Mouse (Mus musculus) retina, postnatal 7 days (tissue): ENCODE results near the gene Dclk1.
A peak's percentile ranks its signal among the peaks of the same experiment; 100 is the strongest.

Experiments used
- DNase-seq: peaks from one replicate; pipeline ENCODE4 v3.0.0-alpha.2; 2012; ENCODE audit warnings: low read depth, low spot score

Dclk1 gene

DNA sequence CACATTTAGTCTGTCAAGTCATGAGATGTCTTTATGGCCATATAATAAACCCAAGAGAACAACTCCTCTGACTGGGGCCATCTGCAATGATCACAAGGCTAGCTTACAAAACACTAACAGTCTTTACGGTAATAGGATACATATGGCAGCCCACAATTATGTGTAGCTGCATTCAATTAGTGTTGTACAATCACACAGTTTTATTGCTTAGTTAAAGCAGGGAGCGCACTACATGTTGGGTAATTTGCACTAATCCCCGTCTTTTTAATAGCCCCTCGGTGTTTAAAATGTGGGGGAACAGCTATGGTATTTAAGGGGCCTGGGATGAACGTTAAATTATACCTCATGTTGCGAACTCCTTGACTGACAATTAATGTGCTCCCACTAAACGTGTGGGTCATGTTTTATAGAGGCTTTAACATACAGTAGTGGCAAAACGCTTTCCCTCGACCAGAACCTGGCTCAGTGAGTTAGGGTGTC lies 254.3 kb downstream of the Dclk1 start:
- DNase-seq, result no peak

DNA sequence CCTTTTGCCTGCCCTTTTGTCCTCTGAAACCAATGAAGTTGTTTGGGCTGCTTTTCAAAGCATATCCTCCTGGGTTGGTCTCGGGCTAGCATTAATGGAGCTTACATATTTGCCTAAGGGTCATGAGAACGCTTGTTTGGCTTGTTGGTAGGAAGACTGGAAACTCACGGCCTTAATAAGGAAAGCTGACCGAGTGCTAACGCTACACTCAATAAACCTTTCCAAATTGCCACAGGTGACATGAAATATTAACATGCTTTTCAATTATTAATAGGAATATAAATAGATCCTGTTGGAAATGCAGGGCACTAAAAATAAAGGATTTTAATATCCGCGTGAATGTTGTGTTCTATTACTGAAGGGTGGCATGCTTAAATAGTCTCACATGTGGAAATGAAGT lies 257.1 kb downstream of the Dclk1 start:
- DNase-seq, result no peak

DNA sequence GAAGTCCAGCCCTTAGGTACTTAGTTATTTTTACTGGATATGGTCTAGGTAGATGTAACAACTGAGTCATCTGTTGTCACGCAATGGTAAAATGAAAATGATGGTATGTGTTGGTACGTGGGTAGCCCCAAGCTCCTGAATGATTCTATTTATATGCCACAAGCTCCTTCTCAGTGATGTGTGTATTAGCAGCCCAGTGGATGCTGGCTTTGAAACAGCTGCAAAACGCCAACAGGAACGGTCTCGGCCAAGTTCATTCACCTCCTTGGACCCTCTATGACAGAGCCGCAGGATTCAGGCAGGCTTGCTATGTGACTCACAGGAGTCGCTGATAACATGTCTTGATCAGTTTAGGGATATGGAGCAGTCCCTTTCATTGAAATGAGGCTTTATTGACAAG lies 268.0 kb downstream of the Dclk1 start:
- DNase-seq, result no peak

DNA sequence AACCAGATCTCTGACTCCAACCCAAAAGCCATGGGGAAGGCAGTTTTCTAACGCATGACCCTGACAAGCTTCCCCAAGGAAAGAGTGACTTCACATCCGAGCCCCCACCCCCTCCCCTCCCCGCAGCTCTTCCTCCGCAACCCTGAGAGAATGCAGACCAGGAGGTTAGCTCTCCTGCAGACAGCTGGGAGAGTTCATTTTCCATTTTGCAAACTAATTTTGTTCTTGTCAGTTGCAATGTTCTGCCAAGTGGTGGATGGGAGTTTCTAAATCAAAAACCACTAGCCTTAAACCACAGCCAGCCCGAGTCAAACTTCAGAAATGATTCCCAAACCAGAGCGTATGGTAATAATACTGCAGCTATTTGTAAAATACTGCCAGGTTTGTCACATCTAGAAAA lies 269.5 kb downstream of the Dclk1 start:
- no peak for DNase-seq

DNA sequence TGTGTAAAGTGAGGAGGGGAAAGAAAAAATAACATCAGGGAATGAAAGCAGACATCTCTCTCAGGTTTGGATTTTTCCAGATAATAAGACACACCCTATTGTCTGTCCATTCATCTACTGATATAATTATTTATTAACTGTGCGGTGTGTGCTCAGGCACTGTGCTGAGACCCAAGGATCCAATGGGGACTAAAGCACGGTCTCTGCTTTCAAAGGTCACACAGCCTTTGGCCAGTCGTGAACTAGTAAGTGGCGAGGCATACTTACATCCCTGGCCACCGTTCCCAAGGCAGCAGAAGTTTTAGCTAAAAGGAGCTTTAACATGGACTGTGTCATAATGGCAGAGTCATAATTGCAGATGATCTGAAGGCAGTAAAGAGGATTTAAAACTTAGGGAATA lies 273.8 kb downstream of the Dclk1 start:
- DNase-seq, result no peak

DNA sequence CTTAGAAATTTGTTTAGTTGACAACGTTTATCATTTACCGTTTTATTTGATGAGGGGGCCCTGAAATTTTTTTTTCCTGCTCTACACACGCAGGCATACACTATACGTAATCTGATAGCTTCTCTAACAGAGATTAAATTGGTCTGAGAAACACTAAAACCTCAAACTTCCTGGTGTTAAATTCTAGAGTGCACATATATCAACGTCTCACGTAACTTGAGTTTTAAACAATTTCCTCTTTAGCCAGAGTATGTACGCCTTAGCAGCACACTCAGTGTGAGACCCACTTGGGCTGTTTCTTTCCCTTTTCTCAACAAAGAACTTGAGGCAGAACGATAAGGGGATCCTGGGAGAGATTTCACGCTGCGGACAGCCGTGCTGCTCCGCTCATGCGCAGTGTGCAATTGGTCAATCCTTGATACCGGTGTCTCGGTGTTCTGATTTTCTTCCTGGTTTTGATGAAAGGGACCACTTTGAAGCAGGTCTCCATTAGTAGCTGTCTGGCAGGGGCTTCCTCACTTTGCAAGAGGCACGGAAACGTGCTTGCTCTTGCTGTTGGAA lies 275.4 kb downstream of the Dclk1 start:
- DNase-seq, result no peak

DNA sequence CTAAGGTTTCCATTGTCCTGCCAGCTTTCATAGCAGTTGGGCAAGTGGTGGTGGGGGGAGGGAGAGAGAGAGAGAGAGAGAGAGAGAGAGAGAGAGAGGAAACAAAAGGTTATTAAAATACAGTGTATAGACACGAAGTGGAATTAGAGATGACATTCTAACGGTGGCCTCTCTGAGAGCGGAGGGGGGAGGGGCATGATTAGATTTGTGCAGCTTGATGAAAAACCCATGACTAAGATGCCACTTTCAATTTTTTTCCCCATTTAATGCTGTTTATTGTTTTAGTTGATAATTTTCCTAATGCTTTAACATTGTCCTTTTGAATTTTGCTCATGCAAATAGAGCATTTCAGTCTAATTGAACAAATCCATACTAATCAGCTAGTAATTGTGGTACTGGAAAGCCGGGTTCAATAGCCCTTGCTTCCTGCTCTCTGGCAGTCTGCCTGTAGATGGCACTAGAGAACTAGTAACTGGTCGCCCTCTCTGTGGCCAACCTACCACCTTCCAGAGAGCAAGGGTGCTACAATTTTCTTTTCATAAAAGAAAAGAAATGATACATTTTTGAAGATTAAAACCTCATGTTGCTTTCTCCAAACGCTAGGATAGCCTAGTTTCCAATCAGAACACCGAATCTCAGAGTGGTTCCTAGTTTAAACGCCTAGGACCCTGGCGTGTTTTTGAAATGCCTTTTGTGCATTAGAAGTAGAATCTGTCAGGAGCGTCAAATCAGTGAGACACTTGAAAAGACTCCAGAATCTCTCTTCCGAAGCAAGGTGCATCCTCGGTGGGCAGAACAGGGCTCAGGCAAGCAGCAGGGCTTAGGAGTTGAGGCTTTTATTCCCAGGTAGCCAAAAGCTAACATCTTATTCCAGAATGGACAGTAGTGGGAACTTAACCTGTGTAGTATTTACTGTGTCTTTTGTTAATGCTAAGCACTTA lies 278.3 kb downstream of the Dclk1 start:
- DNase-seq, result peak; percentile 71

DNA sequence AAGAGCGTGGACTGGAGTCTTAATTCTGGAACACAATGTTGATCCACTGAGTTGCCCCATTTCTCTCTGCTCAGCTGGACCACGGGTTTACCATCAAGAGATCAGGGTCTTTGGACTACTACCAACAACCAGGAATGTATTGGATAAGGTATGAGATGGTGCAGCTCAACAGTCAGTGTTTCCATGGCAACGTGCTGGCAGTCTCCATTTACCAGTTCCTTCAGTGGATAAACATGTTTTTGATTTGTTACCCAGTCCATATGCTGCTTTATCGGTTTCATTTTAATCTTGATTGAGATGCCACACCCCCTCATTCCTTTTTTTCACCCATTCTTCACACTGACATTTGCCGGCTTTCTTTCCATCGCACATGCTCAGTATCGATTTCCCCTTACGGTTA lies 279.6 kb downstream of the Dclk1 start:
- no peak for DNase-seq

DNA sequence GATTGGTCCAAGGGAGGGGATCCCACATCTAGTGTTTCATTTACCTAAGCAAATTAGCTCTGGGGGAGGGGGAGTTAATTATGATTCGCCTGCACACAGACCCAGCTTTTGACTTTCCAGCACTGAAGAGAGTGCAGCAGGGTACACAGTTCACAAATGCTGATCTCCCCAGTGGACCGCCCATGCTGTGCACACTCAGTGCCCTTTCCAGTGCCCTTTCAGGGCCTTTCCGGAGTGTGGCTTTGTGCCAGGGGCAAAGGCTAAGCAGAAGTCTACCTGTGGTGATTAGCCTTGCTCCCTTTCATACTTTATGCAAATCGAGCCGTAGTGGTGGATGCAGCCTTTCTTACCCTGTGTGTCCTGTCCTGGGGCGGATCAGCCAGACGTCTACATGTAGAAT lies 281.1 kb downstream of the Dclk1 start:
- no peak for DNase-seq

DNA sequence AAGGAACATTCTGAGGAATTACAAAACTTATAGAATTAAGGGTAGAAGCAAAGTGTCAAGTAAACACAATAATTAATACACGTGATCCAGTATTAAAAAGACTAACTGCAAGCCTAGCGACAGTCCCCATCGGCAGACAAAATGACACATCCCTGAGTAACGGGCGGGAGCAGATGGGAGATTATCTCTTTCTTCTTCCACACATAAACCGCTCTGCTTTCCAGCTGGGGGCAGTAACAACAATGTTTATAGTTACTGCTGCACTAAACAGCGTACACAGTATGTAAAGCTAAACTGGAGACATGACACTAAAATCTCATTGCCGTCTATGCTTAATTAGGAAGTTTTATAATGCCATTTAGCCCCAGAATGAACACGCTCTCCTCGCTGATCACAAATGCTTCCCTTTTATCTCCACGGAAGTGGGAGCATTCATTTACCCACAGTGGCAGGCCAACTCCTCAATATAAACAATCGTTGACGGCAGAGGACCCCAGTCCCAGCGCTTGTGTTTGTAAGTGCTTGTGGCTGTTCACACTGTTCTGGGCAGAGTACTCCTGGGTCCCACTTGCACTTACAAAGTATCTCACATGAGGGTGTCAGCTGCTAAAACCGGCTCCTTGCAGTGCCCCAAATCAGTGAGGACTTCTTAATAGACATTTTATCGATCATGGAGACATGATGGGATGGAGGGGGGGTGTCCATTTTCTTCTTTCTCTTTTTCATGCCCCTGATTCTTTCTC lies 281.7 kb downstream of the Dclk1 start:
- DNase-seq, result no peak

DNA sequence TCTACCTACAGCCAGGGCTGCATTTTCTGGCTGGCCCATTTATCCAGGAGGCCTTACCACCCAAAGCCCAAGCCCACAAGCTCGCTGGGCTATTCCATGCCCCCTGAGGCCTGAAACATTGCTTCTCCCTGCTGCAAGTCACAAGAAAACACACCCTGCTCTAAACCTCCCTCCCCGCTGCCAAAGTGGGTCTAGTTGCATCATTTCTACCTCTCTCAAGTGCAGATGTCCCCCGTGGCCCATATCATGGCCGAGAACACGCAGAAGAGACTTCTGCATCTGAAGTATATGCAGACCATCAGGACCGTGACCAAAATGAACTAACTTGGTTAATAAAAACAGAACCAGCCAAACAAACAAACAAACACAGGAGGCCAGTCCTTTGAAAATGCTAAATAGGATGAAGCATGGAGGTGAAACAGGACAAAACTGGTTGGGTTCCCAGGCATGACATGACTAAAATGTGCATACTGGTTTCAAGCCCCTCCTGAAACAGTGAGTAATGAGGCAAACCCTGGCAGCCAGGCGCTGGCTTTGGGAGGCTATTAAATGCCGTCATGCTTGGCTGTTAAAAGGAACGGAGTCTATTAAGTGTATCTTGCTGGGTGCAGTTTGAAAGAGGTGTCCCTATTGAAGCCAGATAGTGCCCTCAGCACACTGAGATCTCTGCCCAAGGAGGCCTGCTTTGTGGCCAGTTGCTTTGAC lies 282.5 kb downstream of the Dclk1 start:
- DNase-seq, result no peak

DNA sequence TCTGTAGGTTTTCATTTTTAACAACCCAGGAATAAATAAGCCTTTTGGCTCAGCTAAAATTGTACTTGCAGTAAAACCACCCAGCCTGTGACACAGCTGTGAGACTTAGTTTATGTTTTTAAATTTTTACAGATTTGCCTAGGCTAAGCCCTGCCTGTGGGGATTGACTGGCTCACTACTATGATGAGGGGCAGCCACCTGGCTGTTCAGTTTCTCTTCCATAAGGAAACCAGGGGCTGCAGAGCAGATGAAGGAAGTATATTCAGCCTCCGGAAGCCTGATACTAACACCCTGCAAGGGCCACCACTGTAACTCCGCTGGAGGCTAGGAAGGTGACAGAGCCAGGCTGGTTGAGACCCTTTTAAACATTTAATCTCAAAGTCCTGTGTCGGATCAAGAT lies 284.3 kb downstream of the Dclk1 start:
- no peak for DNase-seq

DNA sequence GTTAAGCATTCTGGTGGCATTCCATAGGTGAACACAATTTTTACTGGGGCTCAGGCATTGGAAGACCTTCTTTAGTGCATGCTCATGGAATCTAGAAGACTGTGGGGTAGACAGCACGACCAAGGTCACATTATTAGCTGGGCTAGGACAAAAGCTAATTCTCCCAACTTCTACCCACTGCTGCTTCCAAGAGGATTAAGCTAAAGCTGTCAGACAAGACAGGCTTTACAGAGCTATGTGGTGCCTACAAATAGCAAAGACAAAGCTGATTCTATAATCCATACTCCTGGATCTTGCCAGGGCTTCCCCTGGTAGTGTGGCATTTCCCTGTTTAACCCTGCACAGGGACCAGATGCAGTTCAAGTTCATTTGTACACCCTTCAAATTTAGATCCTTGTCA lies 285.4 kb downstream of the Dclk1 start:
- DNase-seq, result no peak

DNA sequence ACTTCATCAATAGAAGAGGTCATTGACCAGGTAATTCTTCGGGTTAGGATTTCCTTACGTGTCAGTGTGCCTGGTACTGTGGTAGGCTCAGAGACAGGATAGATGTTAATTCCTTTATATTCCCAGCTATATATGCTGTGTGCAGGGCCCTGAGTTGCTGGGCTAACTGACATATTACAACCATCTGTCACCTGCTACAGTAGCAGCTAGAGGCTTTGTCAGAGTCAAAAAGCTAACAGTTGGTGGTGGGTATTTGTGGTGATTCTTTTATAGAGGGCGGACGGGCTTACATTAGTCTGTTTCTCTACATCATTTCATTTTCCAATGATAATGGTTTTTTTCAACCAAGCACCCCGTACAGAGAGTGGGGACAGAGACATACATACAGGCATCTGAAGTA lies 285.8 kb downstream of the Dclk1 start:
- DNase-seq, result no peak

DNA sequence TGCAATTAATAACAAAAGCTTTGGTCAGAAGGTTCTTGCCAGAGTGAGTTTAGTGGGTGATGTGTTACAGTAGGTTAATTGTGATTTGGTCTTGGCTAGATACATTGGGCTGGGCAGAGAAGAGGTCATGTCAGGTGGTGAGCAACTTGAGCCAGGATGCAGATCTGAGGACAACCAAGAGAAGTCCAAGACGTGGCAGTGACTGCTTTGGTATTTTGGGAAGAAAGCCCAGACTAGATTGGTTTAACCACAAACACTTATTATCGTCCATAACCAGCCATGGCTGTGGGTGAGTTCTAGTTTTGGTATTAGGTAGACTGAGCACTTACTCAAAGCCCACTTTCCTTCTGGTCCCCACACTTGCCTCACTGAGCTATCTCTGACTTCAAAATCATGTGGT lies 287.2 kb downstream of the Dclk1 start:
- DNase-seq, result no peak

DNA sequence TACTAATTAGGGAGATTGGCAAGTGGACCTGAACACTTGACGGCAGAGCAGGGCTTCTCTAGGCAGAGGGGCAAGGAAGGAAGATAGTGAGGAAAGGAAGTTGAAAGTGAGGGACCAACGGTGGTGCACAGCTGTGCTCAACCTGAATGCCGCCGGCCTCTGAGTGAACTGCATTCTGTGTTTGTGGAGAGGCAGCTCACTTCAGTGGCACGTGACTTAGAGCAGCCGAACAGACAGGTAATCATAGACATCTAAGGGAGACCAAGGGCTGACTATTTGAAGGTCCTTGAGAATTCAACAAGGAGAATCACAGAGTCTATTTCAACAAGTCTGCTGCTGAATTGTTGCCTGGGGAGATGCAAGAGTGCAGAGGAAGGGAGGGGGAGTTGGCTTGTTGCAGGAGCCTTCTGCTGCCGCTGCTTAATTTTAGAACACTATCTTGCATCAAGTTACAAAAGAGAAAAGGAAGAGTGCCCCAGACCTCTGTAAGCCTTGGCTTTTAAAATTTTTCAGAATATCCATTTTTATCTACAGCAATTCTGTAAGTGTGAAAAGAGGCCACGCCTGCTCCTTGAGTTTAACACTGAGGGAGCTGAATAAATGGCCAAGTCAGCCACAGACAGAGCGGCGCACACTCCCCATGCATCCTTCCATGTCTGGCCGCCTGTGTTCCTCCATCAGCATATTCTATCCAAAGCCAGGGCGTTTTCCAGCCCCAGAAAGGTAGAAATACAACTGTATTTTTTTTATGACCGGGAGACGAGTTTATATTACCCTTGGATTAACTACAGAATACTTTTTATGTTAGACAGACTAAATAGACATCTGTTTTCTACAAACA lies 289.3 kb downstream of the Dclk1 start:
- no peak for DNase-seq

DNA sequence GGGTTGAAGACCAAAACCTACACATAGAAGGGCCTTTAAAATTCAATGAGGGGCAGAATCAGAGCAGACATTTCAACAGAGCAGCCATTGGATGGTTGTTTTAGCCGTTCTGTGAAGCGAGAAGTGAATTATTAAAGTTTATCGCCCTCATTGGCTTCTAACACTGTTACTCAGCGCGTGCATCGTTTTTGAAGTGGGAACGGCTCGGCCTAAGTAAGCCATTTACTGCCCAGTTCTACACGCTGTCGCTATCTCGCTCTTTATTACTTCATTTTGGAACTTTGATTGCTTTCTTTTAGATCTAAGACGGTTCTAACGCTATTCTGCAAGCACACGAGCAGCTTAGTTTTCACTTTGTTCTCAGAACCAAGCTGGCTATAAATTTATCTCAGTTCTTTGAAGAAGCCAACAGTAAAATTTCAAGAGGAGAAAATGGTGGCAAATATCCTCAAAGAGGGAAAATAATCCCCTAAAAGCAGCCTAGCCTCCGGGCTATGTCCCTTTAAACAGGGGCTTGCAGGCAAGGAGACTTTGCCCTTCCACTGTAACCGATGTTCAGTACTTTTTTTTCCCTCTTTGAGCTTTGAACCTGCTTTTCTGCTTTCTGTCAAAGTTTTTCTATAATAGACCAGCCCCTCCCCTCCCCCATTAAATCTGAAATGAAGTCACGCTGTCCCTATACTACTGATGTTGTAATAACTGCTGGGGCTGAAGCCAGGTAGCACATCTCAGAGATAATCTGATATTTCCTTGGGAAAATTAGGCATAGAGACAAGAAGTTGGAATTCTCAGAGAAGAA lies 290.2 kb downstream of the Dclk1 start:
- no peak for DNase-seq

DNA sequence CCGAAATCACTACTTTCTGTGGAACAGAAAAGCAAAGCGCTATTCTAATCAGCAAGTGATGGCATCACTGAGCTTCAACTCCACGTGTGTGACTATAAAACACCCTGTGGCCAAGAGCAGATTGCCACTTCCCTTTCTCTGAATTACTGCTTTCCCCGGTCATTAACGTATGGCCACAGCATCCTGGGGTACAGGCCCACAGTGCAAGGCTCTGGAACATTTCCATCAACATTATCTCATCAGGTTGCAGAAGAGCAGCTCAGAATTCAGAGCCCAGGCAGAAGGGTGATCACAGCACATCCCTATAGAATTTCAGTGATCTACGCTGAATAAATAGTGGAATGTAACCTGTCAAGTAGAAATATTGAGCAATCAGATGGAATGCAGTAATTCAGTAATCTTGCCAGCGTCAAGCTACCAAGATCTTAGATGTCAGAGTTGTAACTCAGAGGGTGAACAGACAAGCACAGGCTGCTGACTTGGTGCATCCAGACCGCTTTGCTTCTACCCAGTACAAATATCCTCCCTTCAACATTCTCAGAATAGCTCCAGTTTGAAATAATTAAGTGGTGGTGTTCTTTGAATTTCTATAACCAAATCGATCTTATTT lies 293.5 kb downstream of the Dclk1 start:
- no peak for DNase-seq

DNA sequence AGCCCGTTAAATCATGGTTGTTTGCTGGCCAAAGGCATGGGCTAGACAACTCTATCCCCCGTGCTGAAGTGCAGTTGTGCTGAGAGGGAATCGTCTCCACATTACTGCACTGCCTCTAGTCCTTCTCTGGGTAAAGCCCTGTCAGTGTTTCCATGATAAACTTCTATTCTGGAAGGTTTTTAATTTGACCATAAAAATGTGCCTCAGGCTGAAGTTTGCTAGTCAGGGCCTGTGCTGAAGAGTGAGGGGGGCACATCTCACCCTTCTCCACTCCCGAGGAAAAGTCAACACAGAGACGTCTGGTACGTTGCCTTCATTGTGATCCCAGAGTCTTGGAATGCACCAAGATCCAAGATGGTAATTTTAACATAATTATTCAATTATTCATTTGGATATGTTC lies 294.7 kb downstream of the Dclk1 start:
- no peak for DNase-seq

DNA sequence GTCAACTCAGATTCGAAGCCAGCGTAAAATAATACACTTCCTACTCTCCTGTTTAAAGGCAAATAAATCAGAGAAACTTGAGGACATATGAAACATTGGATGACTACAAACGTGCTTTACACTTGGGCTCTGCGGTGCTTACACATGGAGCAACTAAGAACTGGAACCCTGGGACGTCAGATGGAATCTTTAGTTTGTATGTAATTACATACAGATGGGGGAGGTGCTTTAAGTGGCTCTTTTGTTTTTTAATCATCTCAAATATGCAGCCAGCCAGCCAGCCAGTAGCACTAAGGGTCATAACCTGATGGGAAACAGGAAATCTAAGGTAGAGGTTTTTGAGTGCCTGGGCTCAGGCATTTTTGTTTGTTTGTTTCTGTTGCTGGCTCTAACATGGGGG lies 295.6 kb downstream of the Dclk1 start:
- DNase-seq, result no peak
